Mouse (Mus musculus) central nervous system, embryonic 11.5 days (tissue): ENCODE measurements around the gene Igfbp3. TPM values are rescaled to one million over a fixed set of nuclear protein-coding genes. Genes with fewer than 3 reads are reported as not detected.

ENCODE experiments used
- polyA plus RNA-seq: library from polyadenylated mRNA; depleted of rRNA; stranded (reverse); fragments of >200 nt; gene quantifications from 2 replicates; pipeline ENCODE4 v1.2.3, GENCODE M21; 2012; rRNA removed

The Igfbp3 gene
- 11.9 and 64.0 TPM in 2 replicates for polyA plus RNA-seq

DNA sequence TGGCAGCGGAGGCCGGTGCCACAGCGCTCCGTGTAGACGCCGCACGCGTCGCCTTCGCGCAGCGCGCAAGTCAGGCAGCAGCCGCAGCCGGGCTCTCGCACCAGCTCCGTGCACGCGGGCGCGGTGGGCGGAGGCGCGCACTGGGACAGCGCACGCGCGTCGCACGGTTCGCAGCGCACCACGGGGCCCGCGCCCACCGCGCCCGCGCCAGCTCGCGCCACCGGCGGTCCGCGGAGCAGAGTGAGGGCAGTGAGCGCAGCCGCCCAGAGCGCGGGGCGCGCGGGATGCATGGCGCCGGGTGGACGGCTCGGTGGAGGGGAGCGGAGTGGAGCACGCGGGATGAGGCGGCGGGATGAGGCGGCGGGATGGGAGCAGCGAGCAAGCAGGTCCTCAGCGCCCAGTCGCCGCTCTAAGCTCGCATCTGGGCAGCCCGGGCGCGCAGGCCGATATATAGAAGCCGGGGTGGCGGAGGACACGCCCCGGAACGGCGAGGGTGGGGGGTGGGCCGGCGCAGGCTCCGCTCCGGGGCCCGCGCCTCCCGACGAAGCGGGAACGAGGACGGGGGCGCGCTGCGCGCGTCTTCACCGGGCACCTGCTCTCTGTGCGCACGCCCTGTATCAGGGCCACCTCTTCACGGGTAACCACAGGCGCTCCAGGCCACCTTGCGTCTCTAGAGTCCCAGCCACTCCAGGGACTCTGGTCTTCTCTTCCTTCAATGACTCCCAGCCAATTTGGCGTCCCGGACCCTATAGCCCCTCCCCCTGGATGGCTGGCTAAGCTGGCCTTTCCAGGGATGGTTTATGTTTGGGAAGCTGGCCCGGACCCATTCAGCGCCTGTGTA is at the start of gene Igfbp3:
Igfbp3 (minus strand) TSS at position 423 of the 841 bp plus-strand sequence.

DNA sequence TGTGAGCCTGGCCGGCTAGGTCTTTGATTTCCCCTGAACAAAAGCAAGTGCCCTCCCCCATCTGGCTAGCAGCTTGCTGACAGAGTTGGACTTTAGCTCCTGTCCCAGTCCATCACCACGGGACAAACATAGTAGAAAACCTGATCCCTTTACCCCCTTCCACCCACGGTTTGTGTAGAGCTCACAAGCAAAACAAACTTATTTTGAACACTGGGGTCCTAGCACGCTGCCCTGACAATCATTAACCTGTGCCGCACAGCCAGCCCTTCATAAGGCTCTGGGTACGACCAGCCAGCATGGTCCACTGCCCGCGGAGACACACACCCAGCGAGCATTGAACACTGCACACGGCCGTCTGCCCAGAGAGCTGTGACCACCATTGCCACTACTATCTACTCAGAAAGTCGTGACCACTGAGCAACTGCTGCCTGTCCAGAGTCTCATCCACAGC is 16.2 kb downstream of the Igfbp3 start, which contains the start of gene Igfbp1:
Igfbp1 (plus strand) TSS at position 292 of the 451 bp plus-strand sequence.

DNA sequence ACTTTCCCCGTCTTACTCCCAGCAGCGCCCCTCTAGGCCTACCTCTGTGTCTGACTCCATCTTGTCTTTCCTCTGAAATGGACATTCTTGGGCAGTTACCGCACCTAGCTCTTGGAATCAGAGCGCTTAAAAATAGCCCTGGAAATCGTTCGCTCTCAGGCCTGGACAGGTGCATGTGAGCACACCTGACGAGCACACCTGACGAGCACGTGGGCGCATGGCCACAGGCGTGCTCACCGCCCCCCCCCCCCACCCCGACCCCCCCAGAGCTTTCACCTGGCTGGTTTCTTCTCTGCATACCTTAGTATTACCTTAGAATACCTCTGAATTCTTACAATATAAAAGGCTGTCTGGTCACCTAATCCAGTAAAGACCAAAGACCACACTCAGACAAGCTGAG is 25.3 kb downstream of the Igfbp3 start, which contains the start of gene Gm11985:
Gm11985 (minus strand) TSS at position 101 of the 400 bp plus-strand sequence.

Other genes with a start within 250 kb of the Igfbp3 start
- 4.2 and 4.7 TPM in 2 replicates for gene Adcy1, start 150.4 kb downstream of the Igfbp3 start, polyA plus RNA-seq
- gene Gm11985, start 25.4 kb downstream of the Igfbp3 start, polyA plus RNA-seq, result 0.06 TPM in 2 replicates
- 1.4 and 4.0 TPM in 2 replicates for gene Igfbp1, start 16.1 kb downstream of the Igfbp3 start, polyA plus RNA-seq